Mouse (Mus musculus): Measurements from ENCODE around the gene Slc27a5. TPM values are rescaled to one million over a fixed set of nuclear protein-coding genes. Genes with fewer than 3 reads are reported as not detected.

Slc27a5 gene
- total RNA-seq, 2 experiments from 2014 or later, result 0.15 to 0.22 TPM

DNA sequence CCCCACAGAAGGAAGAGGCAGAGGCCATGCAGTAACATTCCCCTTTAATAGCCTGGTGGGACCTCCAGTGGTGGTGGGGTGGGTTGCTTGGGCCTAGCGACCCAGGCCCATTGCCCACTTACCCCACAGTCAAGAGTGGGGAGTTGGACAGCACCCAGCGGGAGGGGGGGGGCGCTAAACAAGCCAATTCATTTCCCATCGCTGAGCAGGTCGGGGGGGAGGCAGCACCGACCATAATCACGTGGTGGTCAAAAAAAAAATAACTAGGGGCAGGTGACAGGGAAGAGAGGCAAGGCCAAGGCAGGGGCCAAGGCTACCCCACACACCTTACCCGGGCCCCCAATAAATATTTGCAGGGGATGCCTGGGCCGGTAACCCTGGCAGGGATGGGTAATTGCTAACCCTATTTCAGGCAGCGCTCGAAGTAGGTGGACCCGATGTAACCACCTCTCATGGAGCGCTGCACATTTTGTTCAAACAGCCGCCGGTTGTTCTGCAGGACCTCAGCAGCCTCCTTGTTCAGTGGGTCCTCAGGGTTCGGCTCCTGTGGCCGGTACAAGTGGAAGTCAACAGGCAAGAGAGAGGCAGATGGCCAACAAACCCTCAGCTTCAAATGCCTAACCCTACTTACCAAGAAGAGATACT lies 37.3 kb upstream of the Slc27a5 start:
- TF ChIP-seq CTCF (conservative IDR thresholded peaks at IDR 0.05), result no peak
- no peak for DNase-seq (ENCODE audit: low spot score in 2 of 2)
- Histone ChIP-seq H3K27ac (peak overlapping the region; percentile 91), H3K4me3 (peak overlapping the region; percentile 70)

DNA sequence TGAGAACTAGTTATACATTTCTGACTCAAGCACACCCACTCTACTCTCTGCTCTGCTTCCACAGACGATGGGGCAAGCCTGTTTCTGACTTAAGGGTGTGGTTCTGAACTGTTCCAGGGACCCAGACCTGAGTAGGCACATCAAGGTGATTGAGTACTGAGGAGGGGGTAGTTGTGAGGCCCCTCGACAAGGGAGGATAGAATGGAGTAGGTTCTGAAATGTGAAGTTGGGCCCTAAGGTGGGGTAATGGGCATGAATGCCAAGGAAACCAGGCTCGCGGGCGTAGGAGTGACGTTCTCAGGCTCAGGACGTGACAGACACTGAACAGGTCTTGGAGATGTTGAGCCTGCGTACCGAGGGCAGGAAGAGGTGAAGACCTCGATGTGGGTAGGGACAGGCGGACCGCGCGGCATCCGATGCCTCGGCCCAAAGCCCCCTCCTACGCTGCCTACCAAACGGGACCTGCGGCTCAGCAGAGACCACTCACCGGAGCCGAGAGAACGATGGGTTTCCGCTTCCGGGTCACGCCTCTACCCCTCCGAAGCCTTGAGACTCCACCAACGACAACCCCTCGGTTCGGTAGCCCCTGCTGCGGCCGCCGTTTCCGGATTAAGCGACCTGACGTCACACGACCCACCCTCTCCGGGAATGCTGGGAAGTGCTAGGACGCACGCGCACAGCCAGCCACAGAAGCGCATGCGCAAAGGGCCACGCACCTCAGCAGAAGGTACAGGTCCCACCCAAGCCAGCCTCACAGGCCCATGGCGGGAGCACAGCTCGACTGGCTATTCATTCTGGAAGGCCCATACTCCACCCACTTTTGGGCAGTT lies 36.4 kb upstream of the Slc27a5 start, which contains the start of gene Chmp2a:
TSS of gene Chmp2a (minus strand) at position 660 of the 830 bp plus-strand sequence.
- H3K27ac ChIP-seq, result peak within 1 kb of the TSS; percentile 91
- H3K4me3 ChIP-seq, result peak within 1 kb of the TSS; percentile 70
- DNase-seq (ENCODE audit: low spot score in 2 of 2), result peak; percentile 99
- TF ChIP-seq CTCF (conservative IDR thresholded peaks at IDR 0.05), result no peak

DNA sequence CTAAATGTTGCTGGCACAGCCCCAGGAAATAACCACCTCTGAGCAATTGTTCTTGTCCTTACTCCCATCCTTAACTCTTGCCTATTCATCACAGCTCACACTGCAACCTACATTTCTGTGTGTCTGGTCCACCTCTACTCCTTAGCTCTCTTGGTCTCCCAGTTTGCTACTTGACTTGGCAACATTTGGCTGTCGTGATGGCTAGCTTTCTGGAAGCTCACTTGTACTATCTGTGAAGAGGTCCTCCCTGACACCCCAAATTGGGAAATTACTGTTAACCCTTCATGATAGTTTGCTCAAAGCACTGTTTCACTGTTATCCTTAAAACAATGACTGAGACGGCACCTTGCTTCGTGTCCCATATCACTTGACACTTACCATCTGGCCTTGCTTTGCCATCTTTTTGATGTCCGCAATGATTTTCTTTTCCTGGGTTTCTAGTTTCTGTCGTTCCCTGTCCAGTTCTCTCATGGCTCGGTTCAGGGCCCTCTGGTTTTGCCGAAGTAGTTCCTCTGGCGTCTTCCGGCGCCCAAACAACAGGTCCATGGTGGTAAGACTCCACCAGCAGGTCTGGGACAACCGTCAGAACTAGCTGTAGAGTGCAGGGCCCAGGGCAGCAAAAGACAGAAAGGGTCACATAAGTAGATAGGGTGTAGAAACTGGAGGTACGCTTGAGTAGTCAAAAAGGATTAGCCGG lies 35.6 kb upstream of the Slc27a5 start:
- TF ChIP-seq CTCF (conservative IDR thresholded peaks at IDR 0.05), result no peak
- Histone ChIP-seq H3K4me3 (peak overlapping the region; percentile 70), H3K27ac (peak overlapping the region; percentile 91)
- no peak for DNase-seq (ENCODE audit: low spot score in 2 of 2)

DNA sequence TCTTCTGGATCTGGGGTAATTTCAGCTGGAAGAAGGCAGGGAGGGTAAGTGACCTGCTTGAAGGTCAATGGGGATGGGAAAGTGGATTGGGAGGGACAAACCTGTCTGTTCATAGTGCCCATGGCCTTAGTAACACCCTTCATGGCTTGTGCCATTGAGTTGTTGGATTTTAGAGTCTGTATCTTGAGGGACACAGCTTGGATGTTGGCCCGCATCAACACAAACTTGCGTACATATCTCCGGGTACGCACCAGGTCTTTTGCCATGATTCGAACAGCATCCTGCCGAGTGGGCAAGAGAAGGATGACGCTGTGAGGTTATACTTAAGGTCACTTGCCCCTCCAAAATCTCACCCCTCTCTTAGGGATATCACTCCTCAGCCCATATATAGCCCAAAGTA lies 34.5 kb upstream of the Slc27a5 start:
- DNase-seq (ENCODE audit: low spot score in 2 of 2), result no peak
- no peak overlapping the region for H3K4me3 ChIP-seq
- no peak for TF ChIP-seq CTCF (conservative IDR thresholded peaks at IDR 0.05)
- no peak overlapping the region for H3K27ac ChIP-seq

DNA sequence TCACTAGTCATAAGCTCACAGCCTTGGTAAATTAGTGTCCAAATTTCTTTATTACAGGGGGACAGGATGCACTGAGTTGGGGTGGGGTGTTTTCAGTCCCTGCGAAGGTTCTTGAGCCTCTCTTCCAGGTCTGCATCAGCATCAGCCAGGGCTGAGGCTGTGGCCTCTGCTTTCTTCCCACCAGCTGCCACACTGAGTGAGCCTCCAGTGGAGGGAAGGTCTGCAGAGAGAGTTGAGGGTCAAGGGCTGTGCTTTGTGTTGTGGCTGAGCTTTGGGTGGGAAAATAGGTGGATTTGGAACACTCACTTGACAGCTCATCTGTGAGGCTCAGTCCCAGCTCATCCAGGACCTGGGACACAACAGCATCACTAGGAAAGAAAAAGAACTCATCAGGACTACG lies 34.0 kb upstream of the Slc27a5 start:
- DNase-seq (ENCODE audit: low spot score in 2 of 2), result no peak
- H3K27ac ChIP-seq, result no peak overlapping the region
- no peak for TF ChIP-seq CTCF (conservative IDR thresholded peaks at IDR 0.05)

DNA sequence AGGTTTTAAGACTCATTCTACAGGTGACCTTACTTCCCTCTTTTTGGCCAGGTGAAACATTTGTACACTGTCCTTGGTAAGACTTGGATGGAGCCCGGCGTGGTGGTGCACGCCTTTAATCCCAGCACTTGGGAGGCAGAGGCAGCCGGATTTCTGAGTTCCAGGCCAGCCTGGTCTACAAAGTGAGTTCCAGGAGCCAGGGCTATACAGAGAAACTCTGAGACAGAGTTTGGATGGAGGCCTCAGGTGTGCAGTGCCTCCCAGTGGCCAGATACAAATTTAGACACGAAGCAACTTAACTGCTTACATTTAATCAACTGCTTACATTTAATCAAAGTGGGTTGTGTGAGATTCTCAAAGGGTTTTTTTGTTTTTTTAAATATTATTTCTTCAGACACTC lies 33.1 kb upstream of the Slc27a5 start:
- DNase-seq (ENCODE audit: low spot score in 2 of 2), result no peak
- H3K27ac ChIP-seq, result no peak overlapping the region
- H3K4me3 ChIP-seq, result no peak overlapping the region
- peak; percentile 72 for TF ChIP-seq CTCF (conservative IDR thresholded peaks at IDR 0.05)

More for the DNA sequence above, 34.0 kb upstream of the Slc27a5 start:
- H3K4me3 ChIP-seq, result no peak overlapping the region

DNA sequence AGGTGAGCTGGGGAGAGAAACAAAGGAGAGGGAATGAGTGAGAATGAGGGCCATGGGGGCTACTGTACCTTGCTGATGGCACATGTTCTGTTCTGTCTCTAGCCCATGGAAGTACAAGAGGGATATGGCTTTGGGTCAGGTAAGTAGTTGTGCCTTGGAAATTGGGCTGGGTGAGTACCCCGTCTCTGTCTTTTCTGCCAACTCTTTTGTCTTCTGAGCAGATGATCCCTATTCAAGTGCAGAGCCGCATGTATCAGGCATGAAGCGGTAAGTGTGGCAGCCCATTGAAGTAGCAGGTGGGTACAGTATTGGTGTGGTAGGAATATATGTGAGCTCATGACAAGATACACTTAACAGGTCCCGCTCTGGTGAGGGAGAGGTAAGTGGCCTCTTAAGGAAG lies 31.0 kb upstream of the Slc27a5 start:
- no peak for TF ChIP-seq CTCF (conservative IDR thresholded peaks at IDR 0.05)

DNA sequence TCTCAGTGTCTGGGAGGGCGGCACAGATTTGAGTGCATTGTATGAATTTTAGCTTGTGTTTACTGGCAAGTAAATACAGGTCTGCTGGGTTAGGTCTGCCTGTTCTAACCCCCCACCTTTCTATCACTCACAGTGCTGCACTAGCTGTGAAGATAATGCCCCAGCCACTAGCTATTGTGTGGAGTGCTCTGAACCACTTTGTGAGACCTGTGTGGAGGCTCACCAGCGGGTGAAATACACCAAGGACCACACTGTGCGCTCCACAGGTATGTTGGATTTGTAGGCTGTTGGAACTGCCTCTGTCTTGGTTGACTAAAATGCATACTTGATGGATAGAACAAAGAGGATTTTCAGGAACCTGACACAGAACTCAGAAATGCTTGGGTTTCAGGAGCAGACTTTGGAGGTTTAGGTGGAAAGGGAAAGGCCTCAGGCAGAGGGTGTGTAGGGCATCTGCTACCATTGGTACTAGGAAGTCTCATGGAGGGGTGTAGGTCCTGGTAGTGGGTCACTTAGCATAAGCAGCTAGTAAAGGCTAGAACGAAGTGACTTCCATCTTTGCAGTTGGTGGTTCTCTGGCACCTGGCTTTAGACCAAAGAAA lies 27.6 kb upstream of the Slc27a5 start:
- H3K4me3 ChIP-seq, result peak overlapping the region; percentile 93
- no peak for DNase-seq (ENCODE audit: low spot score in 2 of 2)
- TF ChIP-seq CTCF (conservative IDR thresholded peaks at IDR 0.05), result no peak
- peak overlapping the region; percentile 98 for H3K27ac ChIP-seq

More for the DNA sequence above, 31.0 kb upstream of the Slc27a5 start:
- no peak for DNase-seq (ENCODE audit: low spot score in 2 of 2)
- Histone ChIP-seq H3K4me3 (no peak overlapping the region), H3K27ac (no peak overlapping the region)

DNA sequence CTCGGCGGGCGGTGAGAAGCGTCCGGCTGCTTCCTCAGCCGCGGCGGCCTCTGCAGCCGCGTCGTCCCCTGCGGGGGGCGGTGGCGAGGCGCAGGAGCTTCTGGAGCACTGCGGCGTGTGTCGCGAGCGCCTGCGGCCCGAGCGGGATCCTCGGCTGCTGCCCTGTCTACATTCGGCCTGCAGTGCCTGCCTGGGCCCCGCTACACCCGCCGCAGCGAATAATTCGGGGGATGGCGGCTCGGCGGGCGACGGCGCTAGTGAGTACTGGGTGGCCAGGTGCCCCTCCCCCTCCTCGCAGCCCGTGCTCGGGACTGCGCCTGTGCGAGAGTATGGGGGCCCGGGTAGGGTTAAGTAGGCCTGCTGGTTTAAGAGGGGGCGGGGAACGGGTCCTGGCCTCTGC lies 26.8 kb upstream of the Slc27a5 start:
- TF ChIP-seq CTCF (conservative IDR thresholded peaks at IDR 0.05), result no peak; the same call in none of the 2 replicates
- peak overlapping the region; percentile 98 for H3K27ac ChIP-seq
- peak; percentile 85 to 86 for DNase-seq (ENCODE audit: low spot score in 2 of 2)

DNA sequence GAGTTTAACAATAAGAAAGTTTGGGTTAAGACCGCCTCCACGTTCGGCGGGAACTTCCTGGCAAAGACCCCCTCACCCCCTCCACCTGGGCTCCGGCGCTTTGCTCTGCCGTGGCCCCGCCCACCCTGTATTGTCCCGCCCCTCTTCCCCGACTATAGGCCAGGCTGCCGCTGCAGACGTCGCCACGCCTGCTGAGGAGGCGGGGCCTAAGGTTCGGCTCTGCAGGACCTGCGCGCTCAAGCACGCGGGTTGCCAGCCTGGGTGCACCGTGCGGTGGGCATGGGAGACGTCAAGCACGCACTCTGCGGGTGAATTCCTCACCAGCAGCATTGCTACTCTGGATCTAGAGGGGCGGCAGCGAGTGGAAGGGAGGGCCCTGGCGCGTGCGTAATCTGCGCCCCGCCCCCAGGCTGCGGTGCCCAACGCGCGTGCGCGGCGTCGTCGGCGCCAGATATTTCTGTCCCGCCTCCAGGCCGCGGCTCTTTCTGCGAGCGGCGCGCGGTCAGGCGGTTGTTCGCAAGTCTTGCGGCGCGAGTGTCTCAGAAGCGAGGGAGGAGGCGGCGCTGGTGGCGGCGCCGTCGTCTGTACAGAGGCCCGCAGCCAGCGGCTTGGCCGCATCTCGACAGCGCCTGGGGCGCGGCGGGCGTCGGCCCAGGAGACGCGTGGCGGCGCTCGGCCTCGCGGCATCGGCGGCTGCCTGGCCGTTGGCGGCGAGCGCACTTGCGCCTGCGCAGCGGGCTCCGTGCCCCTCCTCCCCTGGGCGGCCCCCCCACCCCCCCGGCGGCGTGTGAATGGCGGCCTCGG lies 26.1 kb upstream of the Slc27a5 start:
- TF ChIP-seq CTCF (conservative IDR thresholded peaks at IDR 0.05), result no peak
- H3K27ac ChIP-seq, result peak overlapping the region; percentile 98
- peak overlapping the region; percentile 93 for H3K4me3 ChIP-seq
- DNase-seq (ENCODE audit: low spot score in 2 of 2), result peak; percentile 90 to 94

More for the DNA sequence above, 26.8 kb upstream of the Slc27a5 start:
- H3K4me3 ChIP-seq, result peak overlapping the region; percentile 93

DNA sequence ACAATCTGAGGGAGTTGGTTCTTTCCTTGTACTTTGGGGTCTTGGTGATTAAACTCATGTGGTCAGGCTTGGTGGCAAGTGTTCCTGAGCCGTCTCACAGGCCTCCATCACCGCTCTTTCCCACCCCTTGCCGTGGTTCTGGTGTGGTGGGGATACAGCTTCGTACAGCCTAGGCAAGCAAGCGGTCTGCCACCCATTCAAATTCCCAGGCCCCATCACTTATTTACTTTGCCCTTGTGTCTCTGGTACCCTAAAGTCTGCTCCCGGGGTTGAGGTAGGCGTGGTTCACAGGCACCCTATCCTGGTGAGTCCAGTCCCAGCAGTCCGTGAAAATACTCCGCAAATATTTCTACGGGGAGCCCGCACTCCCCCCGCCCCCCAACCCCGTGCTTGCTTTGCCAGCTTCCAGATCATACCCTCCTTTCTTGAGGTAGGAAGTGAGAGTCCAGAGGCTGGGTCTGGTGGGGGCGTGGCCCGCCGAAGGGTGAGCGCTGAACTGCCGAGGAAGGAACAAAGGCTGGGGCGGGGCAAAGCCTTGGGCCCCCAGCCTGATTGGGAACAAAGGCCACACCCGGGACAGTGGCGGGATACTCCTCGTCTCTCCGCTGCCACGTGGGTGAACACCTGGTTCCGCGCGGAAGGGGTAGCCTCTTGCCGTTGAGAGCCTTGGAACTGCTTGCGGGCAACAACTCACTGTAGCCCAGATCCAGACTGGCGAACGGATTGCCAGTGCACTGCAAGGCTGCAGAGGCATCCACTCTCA lies 25.0 kb upstream of the Slc27a5 start:
- H3K27ac ChIP-seq, result peak overlapping the region; percentile 98; the same call in 1 of the 2 replicates
- no peak for DNase-seq (ENCODE audit: low spot score in 2 of 2)
- TF ChIP-seq CTCF (conservative IDR thresholded peaks at IDR 0.05), result no peak
- H3K4me3 ChIP-seq, result peak overlapping the region; percentile 93
